23 mouse cellular contexts compared by ENCODE assay signal in the genomic region with DNA sequence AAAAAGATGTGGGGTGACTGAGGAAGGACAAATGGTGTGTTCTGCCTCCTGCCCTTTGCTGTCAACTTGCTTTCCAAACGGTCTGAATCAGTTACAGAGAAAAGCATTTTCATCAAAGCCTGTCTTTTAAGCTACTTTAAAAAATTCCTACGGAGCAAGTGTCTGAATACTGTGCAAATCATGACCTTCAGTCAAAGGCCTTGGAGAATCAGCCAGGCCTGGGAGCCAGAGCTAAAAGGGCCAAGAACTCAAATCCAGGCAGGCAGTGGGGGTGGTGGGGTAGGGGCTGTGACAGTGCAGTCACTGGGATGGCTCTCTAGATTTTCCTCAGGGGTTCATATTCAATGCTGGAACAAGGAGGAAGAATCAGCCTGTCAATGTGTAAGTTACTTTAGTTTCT. TPM values are rescaled to one million over a fixed set of nuclear protein-coding genes. Genes with fewer than 3 reads are reported as not detected.
"Had no signal": no experiment of that assay in that cellular context is flagged by ENCODE, and none has a peak within 500 bp of the region (broad histone marks: within the 10 kb centered on the region; RNA-seq: fewer than 3 reads in every experiment).

No protein-coding gene starts in this region.

- H3K36me3 ChIP-seq: liver, embryonic 15.5 days; lung, embryonic 15.5 days; midbrain, embryonic 10.5 days; midbrain, embryonic 12.5 days; neural tube, embryonic 12.5 days had no signal

- H3K4me2 ChIP-seq: liver, embryonic 15.5 days; lung, embryonic 15.5 days; midbrain, embryonic 12.5 days; neural tube, embryonic 12.5 days had no signal

- H3K27ac ChIP-seq: liver, embryonic 15.5 days; lung, embryonic 15.5 days; midbrain, embryonic 10.5 days; midbrain, embryonic 12.5 days; neural tube, embryonic 12.5 days had no signal

- H3K9ac ChIP-seq: liver, embryonic 15.5 days; liver, postnatal 0 days; lung, embryonic 15.5 days; midbrain, embryonic 12.5 days; neural tube, embryonic 12.5 days had no signal

- ATAC-seq: liver, postnatal 0 days; lung, postnatal 0 days; midbrain, embryonic 16.5 days had no signal

- H3K4me3 ChIP-seq: liver, embryonic 15.5 days; lung, embryonic 15.5 days; midbrain, embryonic 10.5 days; midbrain, embryonic 12.5 days; neural tube, embryonic 12.5 days had no signal

- DNase-seq: liver, postnatal 0 days; lung, adult 2 months; lung, postnatal 14 days; lung, postnatal 36 days; midbrain, embryonic 14.5 days; right cerebral cortex, postnatal 14 days; thymus, adult 18-20 months; thymus, postnatal 14 days; thymus, postnatal 36 days had no signal

- H3K9me3 ChIP-seq: liver, embryonic 15.5 days; lung, embryonic 15.5 days; midbrain, embryonic 10.5 days; midbrain, embryonic 12.5 days; neural tube, embryonic 12.5 days had no signal

- H3K27me3 ChIP-seq: liver, embryonic 15.5 days; lung, embryonic 15.5 days; midbrain, embryonic 12.5 days; neural tube, embryonic 12.5 days had no signal

- H3K4me1 ChIP-seq: liver, embryonic 15.5 days; lung, embryonic 15.5 days; midbrain, embryonic 10.5 days; midbrain, embryonic 12.5 days had no signal

RNA-seq across cellular contexts. Expression of gene Nr2e3, which starts 20.7 kb away (rescaled TPM):
- total RNA-seq: megakaryocyte, adult 5-6 weeks; megakaryocyte-erythroid progenitor cell, adult 5-6 weeks; monocyte, adult 5-6 weeks; neutrophil, adult 5-6 weeks had no signal
- polyA plus RNA-seq: liver, embryonic 15.5 days; liver, postnatal 0 days; lung, adult 2 months; lung, embryonic 15.5 days; lung, postnatal 0 days; midbrain, embryonic 10.5 days; midbrain, embryonic 12.5 days; midbrain, embryonic 14.5 days; midbrain, embryonic 16.5 days; neural tube, embryonic 14.5 days; spleen, adult 2 months; stomach, embryonic 14.5 days had no signal
